Mouse (Mus musculus) MEL (cell line): ENCODE results near the gene Mum1. TPM values are rescaled to one million over a fixed set of nuclear protein-coding genes. Genes with fewer than 3 reads are reported as not detected.

Experiments used
- DNase-seq: peaks from one replicate; pipeline ENCODE4 v3.0.0; 2011; ENCODE audit warnings: low read depth, low spot score
- H3K27ac ChIP-seq: 2 replicates; pipeline ENCODE4 v1.5.1; 2012; ENCODE audit warnings: low read depth, mild to moderate bottlenecking, control low read depth, low read length, moderate library complexity; ENCODE audit not compliant: control insufficient read depth
- H3K27me3 ChIP-seq, 2 experiments: fragments of 150-350 bp in 1 of 2; sonication (generic) in 1 of 2; 2 replicates each; pipeline ENCODE4 v1.6.1; 2012; ENCODE audit warnings: low read length in 2 of 2, mild to moderate bottlenecking in 2 of 2, improper control_type of control experiment in 1 of 2, moderate library complexity in 1 of 2; ENCODE audit not compliant: insufficient read depth in 2 of 2, control insufficient read depth in 1 of 2
- H3K36me3 ChIP-seq, 2 experiments: 2 replicates each; pipeline ENCODE4 v1.6.1; 2012 to 2014; ENCODE audit warnings: low read length in 2 of 2, improper control_type of control experiment in 1 of 2, inconsistent platforms in 1 of 2, mild to moderate bottlenecking in 1 of 2; ENCODE audit not compliant: insufficient read depth in 2 of 2, control insufficient read depth in 1 of 2
- H3K4me1 ChIP-seq, 2 experiments: fragments of 150-350 bp in 1 of 2; sonication (generic) in 1 of 2; 2 replicates each; pipeline ENCODE4 v1.6.1; 2012; ENCODE audit warnings: low read length in 2 of 2, improper control_type of control experiment in 1 of 2, mild to moderate bottlenecking in 1 of 2; ENCODE audit not compliant: insufficient read depth in 2 of 2, control insufficient read depth in 1 of 2
- H3K4me3 ChIP-seq, 2 experiments: fragments of 150-350 bp in 1 of 2; sonication (generic) in 1 of 2; 2 replicates each; pipeline ENCODE4 v1.5.1; 2012; ENCODE audit warnings: low read depth in 2 of 2, low read length in 2 of 2, mild to moderate bottlenecking in 2 of 2, moderate library complexity in 2 of 2, control low read depth in 1 of 2, improper control_type of control experiment in 1 of 2; ENCODE audit not compliant: control insufficient read depth in 1 of 2, insufficient read depth in 1 of 2
- H3K79me2 ChIP-seq: 2 replicates; pipeline ENCODE4 v1.6.1; 2012; ENCODE audit warnings: mild to moderate bottlenecking, low read length, moderate library complexity; ENCODE audit not compliant: control insufficient read depth, poor library complexity, insufficient read depth
- H3K9ac ChIP-seq: 2 replicates; pipeline ENCODE4 v1.6.1; 2012; ENCODE audit warnings: low read depth, mild to moderate bottlenecking, control low read depth, low read length, moderate library complexity; ENCODE audit not compliant: control insufficient read depth, poor library complexity, severe bottlenecking
- H3K9me3 ChIP-seq: fragments of 150-350 bp; sonication (generic); replicated peaks from 2 replicates; pipeline ENCODE4 v1.6.1; 2012; ENCODE audit warnings: mild to moderate bottlenecking, low read length, improper control_type of control experiment, moderate library complexity; ENCODE audit not compliant: insufficient read depth
- BHLHE40 ChIP-seq: IDR thresholded peaks from 2 replicates; pipeline ENCODE4 v1.6.1; 2012; ENCODE audit warnings: low read depth, mild to moderate bottlenecking, inconsistent platforms, low read length, improper control_type of control experiment, borderline replicate concordance
- CHD2 ChIP-seq: IDR thresholded peaks from 2 replicates; pipeline ENCODE4 v1.6.1; 2011; ENCODE audit warnings: low read length, improper control_type of control experiment
- CTCF ChIP-seq, 3 experiments: IDR thresholded peaks in 2 of 3; conservative IDR thresholded peaks in 1 of 3; 2 replicates each; pipeline ENCODE4 v1.5.1; 2011 to 2012; ENCODE audit warnings: low read length in 3 of 3, low read depth in 2 of 3, mild to moderate bottlenecking in 2 of 3, improper control_type of control experiment in 1 of 3, inconsistent platforms in 1 of 3, mixed read lengths in 1 of 3, moderate library complexity in 1 of 3; ENCODE audit not compliant: control insufficient read depth in 1 of 3, insufficient read depth in 1 of 3, poor library complexity in 1 of 3, severe bottlenecking in 1 of 3
- E2F4 ChIP-seq: IDR thresholded peaks from 2 replicates; pipeline ENCODE4 v1.6.1; 2011; ENCODE audit warnings: low read depth, low read length, improper control_type of control experiment, borderline replicate concordance
- ETS1 ChIP-seq: IDR thresholded peaks from 2 replicates; pipeline ENCODE4 v1.6.1; 2012; ENCODE audit warnings: low read depth, mild to moderate bottlenecking, inconsistent platforms, low read length, improper control_type of control experiment, moderate library complexity
- GATA1 ChIP-seq: IDR thresholded peaks from 2 replicates; pipeline ENCODE4 v1.6.1; 2011; ENCODE audit warnings: low read depth, low read length, improper control_type of control experiment
- HCFC1 ChIP-seq: IDR thresholded peaks from 2 replicates; pipeline ENCODE4 v1.6.1; 2012; ENCODE audit warnings: low read depth, mild to moderate bottlenecking, inconsistent platforms, low read length, improper control_type of control experiment, moderate library complexity
- KAT2A ChIP-seq: conservative IDR thresholded peaks from 2 replicates; pipeline ENCODE4 v1.6.1; 2012; ENCODE audit warnings: low read depth, low read length, improper control_type of control experiment, inconsistent platforms
- MAFK ChIP-seq: IDR thresholded peaks from 2 replicates; pipeline ENCODE4 v1.6.1; 2011; ENCODE audit warnings: low read depth, mild to moderate bottlenecking, low read length, improper control_type of control experiment, borderline replicate concordance
- MAX ChIP-seq: IDR thresholded peaks from 2 replicates; pipeline ENCODE4 v1.6.1; 2011; ENCODE audit warnings: low read length, improper control_type of control experiment
- MEF2A ChIP-seq: IDR thresholded peaks from 2 replicates; pipeline ENCODE4 v1.6.1; 2014; ENCODE audit warnings: low read depth, mild to moderate bottlenecking, inconsistent platforms, low read length, improper control_type of control experiment; ENCODE audit not compliant: poor library complexity, insufficient replicate concordance, severe bottlenecking; ENCODE audit errors: extremely low read depth
- MXI1 ChIP-seq: IDR thresholded peaks from 2 replicates; pipeline ENCODE4 v1.6.1; 2011; ENCODE audit warnings: mild to moderate bottlenecking, low read depth, low read length, improper control_type of control experiment
- MYC ChIP-seq: IDR thresholded peaks from 2 replicates; pipeline ENCODE4 v1.6.1; 2011; ENCODE audit warnings: low read depth, mild to moderate bottlenecking, low read length, improper control_type of control experiment, moderate library complexity
- NELFE ChIP-seq: IDR thresholded peaks from 2 replicates; pipeline ENCODE4 v1.6.1; 2011; ENCODE audit warnings: low read depth, low read length, improper control_type of control experiment
- NRF1 ChIP-seq: IDR thresholded peaks from 2 replicates; pipeline ENCODE4 v1.6.1; 2014; ENCODE audit warnings: low read depth, mild to moderate bottlenecking, inconsistent platforms, low read length, improper control_type of control experiment, moderate library complexity; ENCODE audit not compliant: poor library complexity, insufficient read depth, severe bottlenecking
- POLR2AphosphoS2 ChIP-seq: IDR thresholded peaks from 2 replicates; pipeline ENCODE4 v1.6.1; 2011; ENCODE audit warnings: low read length, improper control_type of control experiment
- POLR2AphosphoS5 ChIP-seq: IDR thresholded peaks from 2 replicates; pipeline ENCODE4 v1.6.1; 2012; ENCODE audit warnings: low read depth, borderline replicate concordance, mild to moderate bottlenecking, inconsistent platforms, low read length, moderate library complexity, mixed read lengths
- RAD21 ChIP-seq: IDR thresholded peaks from 2 replicates; pipeline ENCODE4 v1.6.1; 2011; ENCODE audit warnings: mild to moderate bottlenecking, low read depth, low read length, improper control_type of control experiment
- RCOR1 ChIP-seq: IDR thresholded peaks from 2 replicates; pipeline ENCODE4 v1.6.1; 2012; ENCODE audit warnings: low read depth, mild to moderate bottlenecking, inconsistent platforms, low read length, improper control_type of control experiment
- SIN3A ChIP-seq: IDR thresholded peaks from 2 replicates; pipeline ENCODE4 v1.6.1; 2012; ENCODE audit warnings: low read length, improper control_type of control experiment, inconsistent platforms
- SMC3 ChIP-seq: IDR thresholded peaks from 2 replicates; pipeline ENCODE4 v1.6.1; 2011; ENCODE audit warnings: low read depth, low read length, improper control_type of control experiment
- TAL1 ChIP-seq: IDR thresholded peaks from 2 replicates; pipeline ENCODE4 v1.6.1; 2012; ENCODE audit warnings: mild to moderate bottlenecking, inconsistent platforms, low read length, moderate library complexity, mixed read lengths
- TCF12 ChIP-seq: IDR thresholded peaks from 2 replicates; pipeline ENCODE4 v1.6.1; 2014; ENCODE audit warnings: low read depth, mild to moderate bottlenecking, inconsistent platforms, low read length, improper control_type of control experiment, moderate library complexity
- UBTF ChIP-seq: IDR thresholded peaks from 2 replicates; pipeline ENCODE4 v1.6.1; 2012; ENCODE audit warnings: low read depth, mild to moderate bottlenecking, inconsistent platforms, low read length, improper control_type of control experiment, moderate library complexity, borderline replicate concordance; ENCODE audit not compliant: insufficient read depth
- USF1 ChIP-seq: IDR thresholded peaks from 2 replicates; pipeline ENCODE4 v1.6.1; 2014; ENCODE audit warnings: low read depth, mild to moderate bottlenecking, inconsistent platforms, low read length, improper control_type of control experiment, moderate library complexity
- USF2 ChIP-seq, 2 experiments: IDR thresholded peaks; 2 replicates each; pipeline ENCODE4 v1.6.1; 2011 to 2012; ENCODE audit warnings: improper control_type of control experiment in 2 of 2, low read length in 2 of 2, borderline replicate concordance in 1 of 2, inconsistent platforms in 1 of 2, low read depth in 1 of 2, mild to moderate bottlenecking in 1 of 2; ENCODE audit not compliant: insufficient read depth in 1 of 2
- ZC3H11A ChIP-seq: IDR thresholded peaks from 2 replicates; pipeline ENCODE4 v1.6.1; 2012; ENCODE audit warnings: low read depth, mild to moderate bottlenecking, inconsistent platforms, low read length, improper control_type of control experiment
- ZMIZ1 ChIP-seq: IDR thresholded peaks from 2 replicates; pipeline ENCODE4 v1.6.1; 2012; ENCODE audit warnings: low read depth, mild to moderate bottlenecking, inconsistent platforms, low read length, improper control_type of control experiment, moderate library complexity
- ZNF384 ChIP-seq: IDR thresholded peaks from 2 replicates; pipeline ENCODE4 v1.6.1; 2012; ENCODE audit warnings: low read depth, mild to moderate bottlenecking, inconsistent platforms, low read length, improper control_type of control experiment
- polyA plus RNA-seq, 2 experiments: library from polyadenylated mRNA; stranded (reverse) in 1 of 2; unstranded in 1 of 2; fragments of >175 nt in 1 of 2; fragments of >200 nt in 1 of 2; gene quantifications; 2 replicates each; pipeline versions ENCODE4 v1.2.1 to v1.2.4; 2012; ENCODE audit warnings: low replicate concordance in 2 of 2, low read depth in 1 of 2; ENCODE audit not compliant: insufficient read length in 2 of 2, insufficient read depth in 1 of 2, missing spikeins in 1 of 2
- total RNA-seq: library from RNA; depleted of rRNA; stranded (reverse); fragments of 300-350 nt; gene quantifications from 2 replicates; pipeline ENCODE4 v1.2.3, GENCODE M21; 2012

Gene Mum1
- total and polyA plus RNA-seq, 3 experiments = 34.0 to 55.2 (median 35.3) TPM

GRCm38 (mm10) chr10:80242607-80243006 is 16.4 kb downstream of the Mum1 start:
- no peak overlapping the region for H3K4me3 ChIP-seq
- H3K36me3 ChIP-seq = peaks cover 0 to 3% of the 10 kb centered on the region in 2 experiments; a peak in 2 of 4 replicates
- no peaks in the 10 kb centered on the region for H3K27me3 ChIP-seq
- H3K27ac ChIP-seq = no peak overlapping the region
- TF ChIP-seq POLR2AphosphoS5 = no peak
- TF ChIP-seq TCF12 = no peak
- TF ChIP-seq USF2 (IDR thresholded peaks at IDR 0.05; ENCODE audit: borderline replicate concordance in 1 of 2, insufficient read depth in 1 of 2, low read depth in 1 of 2, low read length in 2 of 2) = no peak
- no peak for TF ChIP-seq ZNF384
- no peak for TF ChIP-seq NRF1
- no peak for TF ChIP-seq ZMIZ1
- no peak for TF ChIP-seq NELFE
- no peak for TF ChIP-seq RCOR1
- TF ChIP-seq MYC = no peak
- TF ChIP-seq E2F4 = no peak
- TF ChIP-seq ETS1 = no peak
- no peak for TF ChIP-seq HCFC1
- TF ChIP-seq MXI1 = no peak
- TF ChIP-seq, all 39 proteins: peak for 0
- no peak for DNase-seq
- H3K9ac ChIP-seq = no peak overlapping the region
- peaks cover 0 to 4% of the 10 kb centered on the region in 2 experiments; a peak in 2 of 4 replicates for H3K4me1 ChIP-seq
- H3K79me2 ChIP-seq = no peaks in the 10 kb centered on the region
- no peaks in the 10 kb centered on the region for H3K9me3 ChIP-seq

GRCm38 (mm10) chr10:80244791-80245399 is 18.7 kb downstream of the Mum1 start:
- no peak overlapping the region for H3K4me3 ChIP-seq
- peaks cover 8% of the 10 kb centered on the region for H3K79me2 ChIP-seq
- no peak overlapping the region for H3K9ac ChIP-seq
- peaks cover 0 to 4% of the 10 kb centered on the region in 2 experiments; a peak in 2 of 4 replicates for H3K4me1 ChIP-seq
- H3K27me3 ChIP-seq = no peaks in the 10 kb centered on the region
- peak; percentile 70 for DNase-seq
- H3K9me3 ChIP-seq = no peaks in the 10 kb centered on the region
- H3K27ac ChIP-seq = no peak overlapping the region
- peaks cover 0 to 3% of the 10 kb centered on the region in 2 experiments; a peak in 2 of 4 replicates for H3K36me3 ChIP-seq
- TF ChIP-seq POLR2AphosphoS2 (no peak), RAD21 (peak; percentile 39), MAFK (no peak), UBTF (no peak), SIN3A (0 out of 2 replicates have a peak, but pooled peaks have one; percentile 9), HCFC1 (no peak), SMC3 (peak; percentile 35), GATA1 (no peak), ZMIZ1 (no peak), TCF12 (no peak), CHD2 (no peak), MEF2A (no peak), TAL1 (no peak), NELFE (no peak), USF1 (no peak), ZNF384 (peak; percentile 88; the same call in 1 of the 2 replicates), KAT2A (no peak), ZC3H11A (peak; percentile 13; the same call in 1 of the 2 replicates), CTCF (IDR thresholded peaks at IDR 0.05 in 2 of 3, conservative IDR thresholded peaks at IDR 0.05 in 1 of 3; ENCODE audit: control insufficient read depth in 1 of 3, insufficient read depth in 1 of 3, low read depth in 2 of 3, low read length in 3 of 3, poor library complexity in 1 of 3, severe bottlenecking in 1 of 3) (peak; percentile 7 to 38 (median 38); a peak in 3 of 6 replicates), MAX (no peak), POLR2AphosphoS5 (no peak), MYC (no peak), BHLHE40 (no peak), MXI1 (no peak), USF2 (IDR thresholded peaks at IDR 0.05; ENCODE audit: borderline replicate concordance in 1 of 2, insufficient read depth in 1 of 2, low read depth in 1 of 2, low read length in 2 of 2) (no peak)
